In the genomic region with DNA sequence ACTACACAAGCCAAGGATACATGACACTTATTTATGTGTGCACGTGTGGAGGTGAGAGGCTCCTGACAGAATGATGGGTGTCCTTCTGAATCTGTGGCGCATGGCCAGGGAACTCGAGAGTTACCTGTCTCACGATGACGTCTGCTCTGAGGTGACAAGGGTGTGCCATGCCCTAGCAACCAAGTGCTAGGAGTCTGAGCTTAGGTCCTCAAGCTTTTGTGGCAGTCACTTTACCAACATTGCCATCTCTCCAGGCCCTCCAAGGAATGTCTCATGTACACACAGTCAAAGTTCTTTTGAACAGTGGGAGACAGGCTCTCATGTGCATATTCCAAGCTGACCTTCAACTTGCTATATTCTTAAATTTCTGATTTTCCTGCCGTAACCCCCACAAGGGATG, we compare ENCODE assay signal across 21 mouse cellular contexts. TPM values are rescaled to one million over a fixed set of nuclear protein-coding genes. Genes with fewer than 3 reads are reported as not detected.
DNase-seq lines count a peak whose midpoint lies in the region; ATAC-seq and TF ChIP-seq lines count a peak whose summit lies in the region.
"Had no signal": no experiment of that assay in that cellular context is flagged by ENCODE, and none has a peak within 500 bp of the region (broad histone marks: within the 10 kb centered on the region; RNA-seq: fewer than 3 reads in every experiment).

No protein-coding gene starts in this region.

- no peak overlapping the region for H3K9ac ChIP-seq in heart, embryonic 16.5 days (ENCODE audit: low read length)
- no peak overlapping the region for H3K9ac ChIP-seq in lung, embryonic 14.5 days
- H3K9ac ChIP-seq in MEL (ENCODE audit: control insufficient read depth, low read depth, low read length, poor library complexity, severe bottlenecking), result no peak overlapping the region; the same call in 1 of the 2 replicates
- H3K9ac ChIP-seq: forebrain, postnatal 0 days; hindbrain, embryonic 12.5 days; limb, embryonic 12.5 days; liver, embryonic 13.5 days; midbrain, embryonic 13.5 days; neural tube, embryonic 13.5 days had no signal

- TF ChIP-seq CTCF in gastrocnemius, adult 2 months (IDR thresholded peaks at IDR 0.05), result no peak
- no peak for TF ChIP-seq CTCF in lung, embryonic 14.5 days (IDR thresholded peaks at IDR 0.05; ENCODE audit: low read depth)
- TF ChIP-seq CTCF in MEL (IDR thresholded peaks at IDR 0.05 in 2 of 3, conservative IDR thresholded peaks at IDR 0.05 in 1 of 3; ENCODE audit: control insufficient read depth in 1 of 3, insufficient read depth in 1 of 3, low read depth in 2 of 3, low read length in 3 of 3, poor library complexity in 1 of 3, severe bottlenecking in 1 of 3), result no peak

- peaks cover 9% of the 10 kb centered on the region; the same call in 1 of the 2 replicates for H3K36me3 ChIP-seq in heart, embryonic 16.5 days (ENCODE audit: control insufficient read depth, insufficient read depth)
- H3K36me3 ChIP-seq in lung, embryonic 14.5 days (ENCODE audit: insufficient read depth), result peaks cover 7% of the 10 kb centered on the region; the same call in 1 of the 2 replicates
- peaks cover 0 to 15% of the 10 kb centered on the region in 2 experiments; a peak in 2 of 4 replicates for H3K36me3 ChIP-seq in MEL (ENCODE audit: control insufficient read depth in 1 of 2, insufficient read depth in 2 of 2, low read length in 2 of 2)
- H3K36me3 ChIP-seq: hindbrain, embryonic 12.5 days had no signal

- H3K4me2 ChIP-seq in heart, embryonic 16.5 days (ENCODE audit: low read depth, low read length), result no peak overlapping the region
- no peak overlapping the region for H3K4me2 ChIP-seq in lung, embryonic 14.5 days
- H3K4me2 ChIP-seq: hindbrain, embryonic 12.5 days; limb, embryonic 12.5 days; liver, embryonic 13.5 days; midbrain, embryonic 13.5 days; neural tube, embryonic 13.5 days had no signal

- intact Hi-C loops in gastrocnemius, adult 2 months (cut with DNase I), result no loop called here

- H3K9me3 ChIP-seq in heart, embryonic 16.5 days (replicated peaks; ENCODE audit: control insufficient read depth, low read length), result no peaks in the 10 kb centered on the region
- H3K9me3 ChIP-seq in lung, embryonic 14.5 days (ENCODE audit: low read depth, low read length), result no peaks in the 10 kb centered on the region
- H3K9me3 ChIP-seq in MEL (replicated peaks; ENCODE audit: insufficient read depth, low read length), result no peaks in the 10 kb centered on the region
- H3K9me3 ChIP-seq: hindbrain, embryonic 12.5 days; limb, embryonic 12.5 days; liver, embryonic 13.5 days; midbrain, embryonic 13.5 days; neural tube, embryonic 13.5 days had no signal

- H3K4me1 ChIP-seq in heart, embryonic 16.5 days (ENCODE audit: control insufficient read depth, insufficient read depth, low read length), result peaks cover 15% of the 10 kb centered on the region
- H3K4me1 ChIP-seq in lung, embryonic 14.5 days (ENCODE audit: insufficient read depth), result peaks cover 5% of the 10 kb centered on the region
- peaks cover 4 to 15% of the 10 kb centered on the region in 2 experiments; a peak in 3 of 4 replicates for H3K4me1 ChIP-seq in MEL (ENCODE audit: control insufficient read depth in 1 of 2, insufficient read depth in 2 of 2, low read length in 2 of 2)
- H3K4me1 ChIP-seq: liver, embryonic 13.5 days had no signal

- WGBS in heart, embryonic 16.5 days, result 72% methylated on average over 6 of the region's 6 CpGs
- WGBS in lung, embryonic 14.5 days, result 68% methylated on average over 6 of the region's 6 CpGs

- no peak overlapping the region for H3K4me3 ChIP-seq in gastrocnemius, adult 2 months
- H3K4me3 ChIP-seq in heart, embryonic 16.5 days (ENCODE audit: low read length), result no peak overlapping the region
- no peak overlapping the region for H3K4me3 ChIP-seq in lung, embryonic 14.5 days (ENCODE audit: low read depth, low read length)
- no peak overlapping the region for H3K4me3 ChIP-seq in MEL (ENCODE audit: control insufficient read depth in 1 of 2, insufficient read depth in 1 of 2, low read depth in 2 of 2, low read length in 2 of 2)
- H3K4me3 ChIP-seq: hindbrain, embryonic 12.5 days; limb, embryonic 12.5 days; liver, embryonic 13.5 days; midbrain, embryonic 13.5 days; neural tube, embryonic 13.5 days had no signal

- no peaks in the 10 kb centered on the region for H3K27me3 ChIP-seq in heart, embryonic 16.5 days (ENCODE audit: control insufficient read depth, insufficient read depth, low read length)
- no peaks in the 10 kb centered on the region for H3K27me3 ChIP-seq in lung, embryonic 14.5 days (ENCODE audit: insufficient read depth, low read length)
- no peaks in the 10 kb centered on the region for H3K27me3 ChIP-seq in MEL (ENCODE audit: control insufficient read depth in 1 of 2, insufficient read depth in 2 of 2, low read length in 2 of 2)
- H3K27me3 ChIP-seq: hindbrain, embryonic 12.5 days; limb, embryonic 12.5 days; liver, embryonic 13.5 days; midbrain, embryonic 13.5 days; neural tube, embryonic 13.5 days had no signal

- no peak for TF ChIP-seq RAD21 in MEL (IDR thresholded peaks at IDR 0.05; ENCODE audit: low read depth, low read length)

- ATAC-seq in heart, embryonic 16.5 days (replicated peaks; ENCODE audit: extremely low read depth, insufficient read depth, low FRiP score), result no peak
- peak; percentile 44; the same call in 1 of the 2 replicates for ATAC-seq in lung, embryonic 14.5 days (ENCODE audit: insufficient read depth)
- ATAC-seq: activated CD4-positive, CD25-positive, alpha-beta regulatory T cell, adult 4 months; CD4-positive, CD25-positive, alpha-beta regulatory T cell, adult 4 months; forebrain, postnatal 0 days; midbrain, embryonic 13.5 days had no signal

- H3K79me2 ChIP-seq in MEL (ENCODE audit: control insufficient read depth, insufficient read depth, low read length, poor library complexity), result no peaks in the 10 kb centered on the region

- no peak for TF ChIP-seq EP300 in MEL (IDR thresholded peaks at IDR 0.05; ENCODE audit: low read depth in 1 of 2, low read length in 2 of 2)

- peak overlapping the region; percentile 35; the same call in 1 of the 2 replicates for H3K27ac ChIP-seq in gastrocnemius, adult 2 months
- H3K27ac ChIP-seq in heart, embryonic 16.5 days (ENCODE audit: low read length), result peak overlapping the region; percentile 65
- peak overlapping the region; percentile 37 for H3K27ac ChIP-seq in lung, embryonic 14.5 days (ENCODE audit: low read depth)
- H3K27ac ChIP-seq in MEL (ENCODE audit: control insufficient read depth, low read depth, low read length), result peak overlapping the region; percentile 66; the same call in 1 of the 2 replicates
- H3K27ac ChIP-seq: hindbrain, embryonic 12.5 days; limb, embryonic 12.5 days; liver, embryonic 13.5 days; midbrain, embryonic 13.5 days; neural tube, embryonic 13.5 days had no signal

- TF ChIP-seq POLR2A in MEL (IDR thresholded peaks at IDR 0.05; ENCODE audit: control insufficient read depth in 1 of 2, insufficient read depth in 1 of 2, low read depth in 1 of 2, low read length in 2 of 2, poor library complexity in 1 of 2), result no peak

- DNase-seq in gastrocnemius, adult 2 months, result no peak
- no peak for DNase-seq in gastrocnemius, postnatal 25 days
- no peak for DNase-seq in heart, adult 8-10 months (ENCODE audit: low spot score)
- DNase-seq in lung, embryonic 14.5 days, result no peak
- no peak for DNase-seq in lung, postnatal 14 days
- no peak for DNase-seq in MEL (ENCODE audit: low read depth, low spot score)
- no peak for DNase-seq in urinary bladder, postnatal 10 days (ENCODE audit: low spot score)
- DNase-seq: cerebellum, adult 11 months; cerebellum, postnatal 14 days; embryo, embryonic 11 days; forebrain, postnatal 0 days; liver, embryonic 13.5 days; right cerebral cortex, adult 18-20 months; thymus, postnatal 36 days had no signal

TF ChIP-seq in MEL, 35 proteins besides CTCF, POLR2A, EP300 and RAD21 (continues in another document):
- TF ChIP-seq USF2 (IDR thresholded peaks at IDR 0.05; ENCODE audit: borderline replicate concordance in 1 of 2, insufficient read depth in 1 of 2, low read depth in 1 of 2, low read length in 2 of 2) (no peak), POLR2AphosphoS2 (IDR thresholded peaks at IDR 0.05; ENCODE audit: low read length) (no peak), MEF2A (IDR thresholded peaks at IDR 0.05; ENCODE audit: extremely low read depth, insufficient replicate concordance, low read depth, low read length, poor library complexity, severe bottlenecking) (no peak), KAT2A (conservative IDR thresholded peaks at IDR 0.05; ENCODE audit: low read depth, low read length) (no peak), MAZ (IDR thresholded peaks at IDR 0.05; ENCODE audit: low read depth, low read length) (no peak), JUND (IDR thresholded peaks at IDR 0.05; ENCODE audit: low read depth, low read length) (no peak), MAX (IDR thresholded peaks at IDR 0.05; ENCODE audit: low read length) (no peak), MYC (IDR thresholded peaks at IDR 0.05; ENCODE audit: low read depth, low read length) (no peak), ZC3H11A (IDR thresholded peaks at IDR 0.05; ENCODE audit: low read depth, low read length) (no peak), TCF12 (IDR thresholded peaks at IDR 0.05; ENCODE audit: low read depth, low read length) (no peak), NRF1 (IDR thresholded peaks at IDR 0.05; ENCODE audit: insufficient read depth, low read depth, low read length, poor library complexity, severe bottlenecking) (no peak), GATA1 (IDR thresholded peaks at IDR 0.05; ENCODE audit: low read depth, low read length) (no peak), HCFC1 (IDR thresholded peaks at IDR 0.05; ENCODE audit: low read depth, low read length) (no peak), TAL1 (IDR thresholded peaks at IDR 0.05; ENCODE audit: low read length) (no peak)

RNA-seq across cellular contexts. Expression of a gene that starts 22.4 kb away (rescaled TPM):
- total RNA-seq in gastrocnemius, adult 2 months (2021), result 10 to 100 TPM; 19.7 to 19.8 TPM
- 10 to 100 TPM; 19.6 to 20.2 TPM for total RNA-seq in gastrocnemius, postnatal 25 days (2021)
- polyA plus RNA-seq in heart, embryonic 16.5 days (2015; fragmentation: Nextera tagmentation; extraction: Ambion mirVana), result 65.6 and 67.6 TPM in 2 replicates
- 10 to 100 TPM; 26.4 to 31.2 (median 29.3) TPM for total RNA-seq in heart, adult 8-10 months (2022)
- polyA plus RNA-seq in lung, embryonic 14.5 days (2014; fragmentation: Nextera tagmentation; extraction: Ambion mirVana), result 51.2 and 52.9 TPM in 2 replicates
- 46.2 and 53.7 TPM in 2 replicates for total RNA-seq in MEL (2012; rRNA removed)
- 10 to 100 TPM in 1 of 2 experiments, not detected in 1; 83.7 TPM for polyA plus RNA-seq in MEL (2012; ENCODE audit: insufficient read depth in 1 of 2, insufficient read length in 2 of 2, low read depth in 1 of 2, low replicate concordance in 2 of 2, missing spikeins in 1 of 2)

RNA-seq across cellular contexts. Expression of a gene that starts 33.1 kb away (rescaled TPM):
- 1 to 10 TPM; 3.5 to 4.9 TPM for total RNA-seq in gastrocnemius, adult 2 months (2021)
- total RNA-seq in gastrocnemius, postnatal 25 days (2021), result 1 to 10 TPM; 4.4 to 4.8 TPM
- 22.3 and 24.9 TPM in 2 replicates for polyA plus RNA-seq in heart, embryonic 16.5 days (2015; fragmentation: Nextera tagmentation; extraction: Ambion mirVana)
- total RNA-seq in heart, adult 8-10 months (2022), result 10 to 100 TPM; 15.8 to 17.4 (median 17.0) TPM
- polyA plus RNA-seq in lung, embryonic 14.5 days (2014; fragmentation: Nextera tagmentation; extraction: Ambion mirVana), result 38.5 and 40.0 TPM in 2 replicates
- total RNA-seq in MEL (2012; rRNA removed), result 3.0 and 3.6 TPM in 2 replicates
- 1 to 10 TPM in 1 of 2 experiments, not detected in 1; 8.3 TPM for polyA plus RNA-seq in MEL (2012; ENCODE audit: insufficient read depth in 1 of 2, insufficient read length in 2 of 2, low read depth in 1 of 2, low replicate concordance in 2 of 2, missing spikeins in 1 of 2)
